Mouse (Mus musculus): ENCODE data around the gene Tm4sf4. TPM values are rescaled to one million over a fixed set of nuclear protein-coding genes. Genes with fewer than 3 reads are reported as not detected.
A peak's percentile ranks its signal among the peaks of the same experiment; 100 is the strongest.

Gene Tm4sf4
- not detected in 2 replicates for polyA plus RNA-seq (2015; fragmentation: Nextera tagmentation; extraction: Ambion mirVana)

DNA sequence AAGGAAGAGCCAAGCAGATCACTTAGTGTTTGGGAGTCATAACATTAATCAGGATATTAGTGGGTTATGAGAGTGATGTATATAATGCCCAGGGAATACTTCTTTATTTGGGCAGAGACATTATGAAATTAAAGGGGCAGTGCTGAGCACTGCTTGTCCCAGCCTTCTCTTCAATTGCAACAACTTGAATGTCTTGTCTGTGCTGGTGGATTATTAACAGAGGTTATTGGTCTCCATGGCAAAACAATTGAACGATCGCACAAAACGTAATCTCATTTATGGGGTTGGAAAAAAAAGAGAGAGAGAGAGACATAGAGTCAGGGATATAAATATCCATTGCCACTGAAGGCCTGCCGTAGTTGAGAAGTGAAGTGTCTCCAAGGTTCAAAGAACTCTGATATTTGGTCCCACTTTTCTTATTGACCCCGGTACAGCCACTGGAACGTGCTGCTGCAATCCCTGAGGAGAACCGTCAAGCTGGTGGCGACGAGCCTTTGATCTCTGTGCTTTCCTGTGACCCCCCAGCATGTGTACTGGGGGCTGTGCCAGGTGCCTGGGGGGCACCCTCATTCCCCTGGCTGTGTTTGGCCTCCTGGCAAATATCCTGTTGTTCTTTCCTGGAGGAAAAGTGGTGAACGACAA, at the start of gene Tm4sf4:
Tm4sf4 (plus strand) TSS at position 226 of the 642 bp plus-strand sequence.
- no peak for DNase-seq (ENCODE audit: low spot score)

DNA sequence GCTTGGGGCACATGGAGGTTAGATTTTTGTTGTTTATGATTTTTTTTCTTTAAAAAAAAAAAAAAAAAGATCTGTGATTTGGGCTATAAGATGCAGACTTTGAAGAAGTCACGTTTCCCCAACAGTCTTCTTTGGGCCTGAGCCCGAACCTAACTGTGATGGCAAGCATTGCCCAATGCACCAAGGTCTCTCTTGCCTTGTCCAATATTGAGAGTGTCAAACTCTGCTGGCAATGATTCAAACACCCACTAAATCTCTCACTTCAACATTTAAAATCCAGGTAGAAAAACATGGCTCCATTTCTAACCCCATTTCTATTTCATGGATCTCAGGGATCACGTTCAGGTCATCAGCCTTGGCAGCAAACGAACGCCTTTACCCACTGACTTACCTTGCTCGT, 38.7 kb upstream of the Tm4sf4 start:
- DNase-seq (ENCODE audit: low spot score) = no peak

DNA sequence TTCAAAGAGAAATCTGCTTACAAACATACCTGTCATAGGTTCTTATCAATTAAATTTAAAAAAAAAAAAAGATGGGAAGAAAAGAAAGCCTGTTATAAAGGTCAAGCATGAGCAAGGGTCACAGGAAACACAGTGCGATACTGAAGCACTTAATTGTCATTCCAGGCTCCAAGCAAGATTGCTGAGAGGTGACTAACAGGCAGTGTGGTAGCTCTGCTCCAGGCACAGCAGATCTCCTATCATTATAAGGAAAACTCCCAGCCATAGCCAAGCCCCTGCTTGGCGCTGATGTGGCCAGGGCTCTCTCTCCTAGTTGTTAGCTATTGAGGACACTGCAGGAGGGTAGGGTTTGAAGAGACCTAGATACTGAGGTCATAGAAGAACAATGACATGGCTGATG, 38.2 kb upstream of the Tm4sf4 start:
- DNase-seq (ENCODE audit: low spot score) = no peak

DNA sequence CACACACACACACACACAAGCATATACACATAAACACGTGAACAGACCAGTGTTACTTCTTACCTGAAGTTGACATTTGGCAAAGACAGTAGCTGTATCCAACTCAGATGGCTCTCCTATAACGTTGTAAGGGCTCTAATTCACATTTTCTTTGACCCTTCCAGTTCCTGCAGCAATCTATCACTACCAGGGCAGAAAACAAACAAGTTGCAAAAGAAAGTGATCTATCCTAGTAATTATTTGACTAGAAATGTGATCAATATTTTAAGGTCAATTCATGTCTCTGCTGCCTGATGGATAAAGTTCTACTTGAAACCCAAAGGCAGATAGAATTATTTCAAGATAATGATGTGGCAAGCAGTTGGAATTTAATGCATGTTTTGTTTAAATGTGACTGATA, 37.5 kb upstream of the Tm4sf4 start:
- DNase-seq (ENCODE audit: low spot score) = no peak

DNA sequence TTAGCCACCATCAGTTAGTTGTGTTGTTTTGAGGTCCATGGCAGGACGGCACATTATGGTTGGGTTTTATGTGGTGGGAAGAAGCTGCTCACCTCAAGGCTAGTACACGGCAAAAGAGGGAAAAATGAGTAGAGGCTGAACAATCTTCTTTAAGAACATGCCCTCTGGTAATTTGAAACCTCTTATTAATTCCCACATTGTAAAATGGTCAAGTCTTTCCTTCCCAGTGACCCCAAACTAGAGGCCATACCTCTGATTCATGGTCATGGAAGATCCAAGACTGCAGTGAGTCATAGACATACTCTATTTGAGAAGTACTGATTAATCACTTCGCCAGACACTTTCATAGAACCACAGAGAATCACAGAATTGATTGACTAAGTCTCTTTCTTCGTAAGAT, 13.6 kb upstream of the Tm4sf4 start:
- no peak for DNase-seq (ENCODE audit: low spot score)

DNA sequence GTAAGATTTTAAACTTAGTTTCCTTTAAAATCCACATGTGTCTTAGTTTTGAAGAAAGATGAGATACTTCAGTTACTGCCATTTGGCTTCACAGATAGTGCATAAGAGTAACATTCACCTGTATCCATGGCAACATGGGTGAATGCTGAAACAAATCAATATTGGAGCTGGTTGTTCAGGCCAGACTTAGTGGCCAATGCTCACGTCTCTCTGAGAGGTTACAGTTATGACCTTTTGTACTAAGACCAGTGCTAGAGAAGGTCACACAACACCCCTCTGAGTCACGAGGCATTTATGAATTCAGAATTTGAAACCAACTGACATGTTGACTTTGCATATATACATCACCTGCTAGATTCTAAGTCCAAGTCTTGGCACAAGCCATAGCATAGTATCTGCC, 4.9 kb upstream of the Tm4sf4 start:
- DNase-seq (ENCODE audit: low spot score) = no peak

DNA sequence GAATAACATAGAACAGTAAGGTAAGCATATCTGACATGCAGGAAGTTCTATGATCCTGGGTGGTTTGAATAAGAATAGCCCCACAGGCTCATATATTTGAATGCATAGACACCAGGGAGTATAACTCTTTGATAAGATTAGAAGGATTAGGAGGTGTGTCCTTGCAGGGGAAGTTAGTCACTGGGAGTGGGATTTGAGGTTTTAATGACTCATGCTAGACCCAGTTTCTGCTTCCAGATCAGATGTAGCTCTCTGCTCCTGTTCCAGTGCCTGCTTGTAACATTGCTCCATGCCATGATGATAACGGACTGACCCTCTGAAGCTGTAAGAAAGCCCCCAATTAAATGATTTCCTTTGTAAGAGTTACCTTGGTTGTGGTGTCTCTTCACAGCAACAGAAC, 4.5 kb upstream of the Tm4sf4 start:
- DNase-seq (ENCODE audit: low spot score) = no peak

DNA sequence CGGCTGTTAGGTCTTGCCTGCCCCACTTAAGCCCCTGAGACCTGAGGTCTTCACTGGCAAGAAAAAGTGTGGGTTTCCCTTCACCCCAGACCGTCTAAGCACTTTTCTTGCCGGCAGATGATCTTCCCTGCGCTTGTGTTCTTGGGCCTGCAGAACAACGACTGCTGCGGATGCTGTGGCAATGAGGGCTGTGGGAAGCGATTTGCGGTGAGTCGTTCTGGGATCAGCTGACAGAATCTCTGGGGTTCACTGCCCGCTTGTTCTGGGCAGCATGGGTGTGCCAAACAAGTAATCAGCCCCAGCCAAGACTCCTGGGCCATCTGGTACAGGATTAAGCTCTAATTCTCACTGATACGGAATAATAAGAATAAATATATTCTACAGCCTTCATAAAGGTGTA, 1.2 kb downstream of the Tm4sf4 start:
- no peak for DNase-seq (ENCODE audit: low spot score)

DNA sequence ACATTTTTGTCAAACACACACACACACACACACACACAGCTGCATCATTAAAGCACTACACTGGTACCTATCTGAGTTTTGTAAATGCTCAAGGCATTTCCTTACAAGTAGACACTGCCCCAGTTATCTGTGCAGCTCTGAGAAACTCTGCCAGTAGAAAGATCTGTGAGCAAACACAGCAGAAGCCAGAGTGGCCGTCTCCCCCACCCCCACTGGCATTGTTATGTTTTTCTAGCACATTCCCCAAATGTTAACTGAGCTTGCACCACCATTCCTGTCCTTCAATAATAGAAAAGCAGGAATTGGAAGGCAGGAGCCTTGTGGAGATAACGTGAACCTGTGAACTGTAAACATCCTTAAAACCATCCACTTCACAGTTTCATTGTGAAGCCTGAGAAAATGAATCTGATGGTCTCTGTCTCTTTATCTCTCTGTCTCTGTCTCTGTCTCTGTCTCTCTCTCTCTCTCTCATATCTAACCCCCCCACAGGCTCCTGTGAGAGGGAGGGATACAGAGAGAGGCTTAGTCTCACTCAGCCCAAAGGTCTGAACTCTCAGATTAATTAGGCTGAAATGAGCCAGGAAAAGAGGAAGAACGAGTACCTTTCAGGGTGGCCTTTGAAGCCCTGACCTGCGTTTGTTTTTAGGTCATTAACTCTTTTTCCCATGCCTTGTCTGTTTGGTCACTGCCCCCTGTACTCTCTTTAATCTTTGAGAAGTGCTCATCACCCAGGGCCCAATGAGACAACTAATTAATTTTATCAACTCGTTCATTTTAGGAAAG, 3.8 kb downstream of the Tm4sf4 start:
- no peak for DNase-seq (ENCODE audit: low spot score)

DNA sequence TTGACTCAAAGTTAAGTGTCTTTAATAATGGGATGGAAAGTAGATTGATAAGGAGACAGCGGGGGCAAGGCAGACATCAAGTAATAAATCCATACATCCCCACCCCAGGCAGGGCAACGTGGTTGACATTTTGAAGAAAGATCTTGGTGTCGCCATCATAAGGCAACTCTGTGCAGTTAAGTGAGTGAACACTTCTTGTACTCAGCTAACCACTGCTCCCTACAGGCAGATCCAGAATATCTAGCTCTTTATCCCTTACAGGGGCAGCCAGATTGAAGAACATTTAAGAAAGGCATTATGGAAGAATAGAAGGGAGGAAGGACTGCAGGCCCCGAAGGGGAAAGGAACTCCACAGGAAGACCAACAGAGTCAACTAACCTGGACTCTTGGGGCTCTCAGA, 4.4 kb downstream of the Tm4sf4 start:
- DNase-seq (ENCODE audit: low spot score) = no peak

DNA sequence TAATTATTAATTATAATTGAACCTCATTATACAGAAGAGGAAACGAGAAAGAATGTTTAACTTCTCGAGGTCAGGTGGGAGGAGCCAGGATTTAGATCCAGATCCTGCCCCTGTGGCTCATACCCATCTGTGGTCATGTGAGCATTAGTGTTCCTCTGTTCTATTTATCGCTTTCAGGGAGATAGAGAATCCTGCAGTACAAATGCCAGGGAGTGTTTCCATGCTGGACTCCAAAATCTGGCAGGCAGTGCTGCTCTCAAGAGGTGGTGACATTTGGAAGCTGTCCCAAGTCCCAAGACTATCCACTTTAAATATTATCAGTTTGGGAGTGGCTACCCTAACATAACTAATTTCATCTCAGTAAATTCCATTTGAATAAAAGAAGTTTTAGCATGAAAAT, 6.6 kb downstream of the Tm4sf4 start:
- DNase-seq (ENCODE audit: low spot score) = no peak

DNA sequence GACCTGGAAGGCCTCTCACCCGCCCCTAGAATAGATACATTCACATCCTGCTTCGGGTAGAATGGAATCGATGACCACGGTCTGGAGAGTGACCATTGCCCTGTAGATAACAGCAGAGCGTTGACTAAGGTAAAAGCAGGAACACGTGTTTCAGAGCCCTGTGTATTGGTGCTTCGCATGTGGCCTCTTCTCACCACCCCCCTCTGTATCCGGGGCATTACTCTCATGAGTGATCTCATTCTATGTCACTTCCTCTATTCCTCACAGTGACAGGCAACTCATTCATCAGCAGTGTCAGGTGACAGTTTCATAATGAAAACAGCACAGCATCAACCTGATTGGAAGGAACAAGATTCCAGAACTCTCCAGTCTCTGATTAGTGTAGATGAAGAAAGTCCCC, 10.2 kb downstream of the Tm4sf4 start:
- DNase-seq (ENCODE audit: low spot score) = no peak

DNA sequence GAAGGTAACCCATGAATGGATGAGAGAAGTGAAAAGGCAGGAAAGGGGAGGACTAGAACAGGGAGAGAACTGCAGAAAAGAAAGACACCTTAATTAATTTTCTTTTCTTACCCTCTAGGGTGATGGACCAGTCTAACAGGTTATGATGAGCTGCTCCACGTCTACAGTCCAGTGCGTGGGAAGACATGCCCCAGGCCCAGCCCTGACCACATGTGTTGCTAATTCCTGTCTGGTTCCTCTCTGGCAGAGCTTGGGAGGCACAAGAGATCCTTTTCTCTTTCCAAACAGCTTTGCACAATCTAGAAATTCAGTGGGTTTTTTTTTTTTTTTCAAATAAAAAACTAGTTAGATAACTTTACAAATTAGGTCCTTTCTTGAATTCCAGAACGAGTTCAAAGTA, 15.8 kb downstream of the Tm4sf4 start:
- DNase-seq (ENCODE audit: low spot score) = no peak

DNA sequence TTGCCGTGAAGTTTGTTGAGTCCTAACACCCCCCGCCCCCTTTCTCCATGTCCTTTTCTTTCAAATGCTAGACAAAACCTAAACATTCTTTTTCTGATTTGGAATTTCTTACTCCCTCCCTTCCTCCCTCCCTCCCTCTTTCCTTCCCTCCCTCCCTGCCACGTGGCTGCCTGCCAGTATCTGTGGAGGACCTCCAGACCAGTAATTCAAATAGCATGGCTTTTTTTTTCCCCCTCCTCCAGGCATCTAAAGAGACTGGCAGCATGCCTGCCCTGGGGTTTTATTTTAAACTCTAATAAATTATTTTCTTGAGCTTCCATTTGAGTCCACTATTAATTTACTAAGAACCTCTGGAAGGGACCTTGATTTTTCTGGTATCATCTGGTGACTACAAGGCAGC, 20.6 kb downstream of the Tm4sf4 start:
- no peak for DNase-seq (ENCODE audit: low spot score)

DNA sequence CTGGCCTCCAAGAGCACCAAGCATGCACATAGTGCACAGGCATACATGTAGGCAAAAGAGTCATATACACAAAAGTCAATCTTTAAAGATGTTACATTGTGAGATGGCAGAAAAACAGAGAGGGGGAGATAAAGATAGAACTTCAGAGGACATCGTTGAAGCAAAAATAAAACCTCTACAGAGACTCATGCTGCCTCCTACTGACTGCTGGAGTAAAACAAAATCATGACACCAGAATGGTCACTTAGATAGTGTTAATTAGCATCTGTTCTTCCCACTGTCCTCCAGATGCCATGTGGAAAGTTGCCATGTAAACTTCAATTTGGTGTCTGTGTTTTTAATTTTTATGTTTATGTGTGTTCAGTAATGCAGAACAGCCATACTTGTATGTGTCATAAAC, 22.8 kb downstream of the Tm4sf4 start:
- DNase-seq (ENCODE audit: low spot score) = no peak

DNA sequence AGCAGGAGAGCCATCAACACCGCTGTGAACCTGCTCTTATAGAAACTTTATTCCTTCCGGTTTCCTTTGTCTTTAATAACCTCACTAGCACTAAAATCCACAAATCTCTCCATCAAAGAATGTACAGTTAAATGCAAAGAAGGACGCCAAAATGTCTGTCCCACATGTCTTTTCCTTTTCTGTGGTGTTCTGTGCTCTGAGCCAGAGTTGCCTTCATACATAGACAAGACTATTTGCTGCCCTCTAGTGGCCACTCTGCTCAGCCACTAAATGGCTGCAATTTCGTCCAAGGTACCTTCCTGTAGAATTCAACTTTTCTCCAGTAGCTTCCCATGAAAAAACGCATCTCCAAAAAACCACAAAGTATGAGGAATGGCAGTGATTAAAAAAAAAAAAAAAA, 23.3 kb downstream of the Tm4sf4 start:
- peak; percentile 44 for DNase-seq (ENCODE audit: low spot score)

DNA sequence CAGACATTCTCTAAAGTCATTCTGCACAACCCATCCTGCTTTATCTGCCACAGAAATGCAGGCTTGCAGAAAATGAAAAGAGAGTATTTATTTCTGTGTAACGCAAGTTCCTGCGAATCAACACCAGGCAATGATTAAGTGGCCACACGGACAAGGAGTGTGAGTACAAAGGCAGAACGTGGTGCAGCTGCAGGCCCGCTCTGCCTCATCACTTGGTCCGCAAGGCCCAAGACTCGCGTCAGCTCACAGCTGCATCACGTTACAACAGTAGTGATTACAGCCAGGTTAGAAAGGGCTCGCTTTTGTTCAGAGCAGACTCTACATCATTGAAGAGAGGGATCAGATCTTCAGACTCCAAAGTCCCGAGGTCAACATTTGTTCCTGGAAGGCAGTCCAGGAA, 33.5 kb downstream of the Tm4sf4 start:
- no peak for DNase-seq (ENCODE audit: low spot score)

DNA sequence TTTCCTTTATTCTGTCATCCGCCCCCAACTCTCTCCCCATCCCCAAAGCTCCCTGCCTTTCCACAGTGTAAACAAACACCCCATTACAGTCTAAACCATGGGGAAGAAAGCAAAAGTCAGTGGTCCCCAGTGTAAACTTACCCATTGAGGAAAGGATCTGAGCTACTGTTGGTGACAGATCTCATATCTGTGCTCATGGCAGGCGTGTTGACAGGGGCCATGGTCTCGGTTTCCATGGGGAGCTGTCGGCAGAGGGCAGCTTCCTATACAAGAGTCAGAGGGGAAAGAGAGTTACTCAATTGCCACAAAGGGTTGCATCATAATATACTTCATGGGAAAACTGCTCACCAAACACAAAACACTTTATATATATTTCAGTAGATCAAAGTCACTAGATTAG, 38.2 kb downstream of the Tm4sf4 start:
- DNase-seq (ENCODE audit: low spot score) = no peak

DNA sequence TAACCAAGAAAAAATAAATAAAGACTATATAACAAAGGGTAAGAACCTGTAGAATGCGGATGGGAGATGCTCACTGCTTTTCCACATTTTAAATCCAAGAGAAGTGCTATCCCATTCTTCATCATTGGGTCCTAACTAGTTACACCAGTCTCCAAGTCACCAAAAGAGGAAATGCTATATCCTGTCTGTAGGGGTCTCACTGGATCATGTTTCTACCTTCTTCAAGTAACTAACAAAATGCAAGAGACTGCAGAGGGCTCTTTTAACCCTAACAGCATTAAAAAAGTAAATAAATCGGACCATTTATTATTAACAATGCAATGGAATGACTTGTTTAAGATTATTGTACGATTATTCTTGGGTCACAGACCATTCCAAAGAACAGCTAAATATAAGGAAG, 41.2 kb downstream of the Tm4sf4 start:
- DNase-seq (ENCODE audit: low spot score) = no peak

DNA sequence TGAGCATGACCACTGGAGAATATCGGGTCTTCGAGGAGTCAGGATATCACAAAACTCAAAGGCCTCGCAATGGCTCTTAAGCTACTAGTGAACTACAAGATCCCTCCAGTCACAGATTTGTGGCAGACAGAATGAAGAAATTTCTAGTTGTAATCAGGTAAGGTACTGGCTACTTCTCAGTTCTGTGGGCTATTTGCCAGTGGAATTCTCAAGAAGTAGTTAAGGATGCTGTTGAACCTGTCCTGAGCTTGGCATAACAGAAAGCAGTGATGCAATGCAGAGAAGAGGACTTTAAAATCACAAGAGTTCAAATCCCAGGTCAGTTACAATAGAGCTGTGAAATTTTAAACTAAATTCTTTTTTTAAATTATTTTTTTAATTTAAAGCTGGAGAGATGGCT, 44.2 kb downstream of the Tm4sf4 start:
- DNase-seq (ENCODE audit: low spot score) = no peak

DNA sequence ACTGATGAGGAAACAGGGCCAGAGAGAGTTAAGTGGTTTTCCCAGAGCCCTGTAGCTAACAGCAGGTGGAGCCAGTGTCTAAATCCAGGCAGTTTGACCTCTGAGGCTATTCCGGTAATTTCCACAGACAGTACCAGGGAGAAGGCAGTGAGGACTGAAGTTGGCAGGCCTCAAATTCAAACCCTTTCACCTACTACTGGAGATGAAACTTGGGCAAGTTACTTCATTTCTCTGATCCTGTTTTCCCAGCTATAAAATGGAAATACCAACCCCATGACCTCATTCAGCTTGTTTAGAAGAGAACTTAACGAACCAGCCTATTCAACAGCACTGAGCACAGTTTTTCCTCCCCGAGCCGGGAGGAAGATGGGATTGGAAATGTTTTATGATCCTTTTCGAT, 45.2 kb downstream of the Tm4sf4 start:
- DNase-seq (ENCODE audit: low spot score) = no peak

DNA sequence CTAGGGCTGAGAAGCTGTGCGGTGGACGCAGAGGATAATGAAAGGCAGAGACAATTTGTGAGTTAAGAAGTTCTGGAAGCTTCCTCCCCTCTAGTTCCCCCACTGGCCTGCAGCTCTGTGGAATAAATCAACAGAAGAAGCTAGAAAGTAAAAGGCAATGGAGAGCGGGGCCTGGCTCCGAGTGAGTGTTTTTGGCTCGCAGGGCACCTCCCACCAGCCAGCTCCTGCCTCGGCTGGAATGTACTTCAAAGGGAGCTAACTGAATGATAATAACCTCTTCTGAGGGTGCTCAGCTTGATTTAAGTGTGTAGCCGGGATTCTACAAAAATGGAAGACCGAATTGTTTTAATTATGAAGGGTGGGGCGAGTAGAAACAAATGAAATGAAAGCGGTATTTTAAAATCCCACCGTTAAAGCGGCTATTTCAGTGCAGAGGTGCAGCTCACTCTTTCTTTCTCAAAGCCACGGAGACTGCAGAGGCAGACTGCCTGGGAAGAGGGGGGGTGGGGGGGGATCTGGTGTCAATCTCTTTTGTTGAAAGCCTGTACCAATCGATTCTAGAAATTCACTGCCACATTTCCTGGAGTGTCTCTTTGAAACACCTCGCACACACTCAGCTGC, 46.0 kb downstream of the Tm4sf4 start:
- DNase-seq (ENCODE audit: low spot score) = no peak

DNA sequence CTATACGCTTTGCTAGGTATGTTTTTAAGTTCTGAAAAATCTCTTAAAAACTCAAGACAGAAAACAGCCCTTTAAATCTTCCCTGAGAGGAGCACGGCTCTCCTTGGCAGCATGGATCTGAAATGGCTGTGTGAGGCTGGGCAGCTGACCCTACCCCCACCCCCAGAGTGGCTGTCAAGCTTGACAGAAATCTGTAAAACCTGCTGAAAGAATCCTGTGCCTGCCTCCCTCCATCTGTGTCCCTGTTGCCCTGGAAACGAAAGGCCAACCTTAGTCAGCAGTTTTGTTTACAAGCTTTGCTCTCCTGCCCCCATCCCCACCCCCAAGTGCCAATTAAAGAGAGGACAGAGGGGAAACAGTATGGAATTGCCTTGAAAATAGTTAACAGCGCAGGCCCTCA, 47.3 kb downstream of the Tm4sf4 start:
- no peak for DNase-seq (ENCODE audit: low spot score)

All from thymus, postnatal 0 days (tissue).